Mouse (Mus musculus) heart, embryonic 12.5 days (tissue): Measurements from ENCODE around the gene Hspg2. TPM values are rescaled to one million over a fixed set of nuclear protein-coding genes. Genes with fewer than 3 reads are reported as not detected.
A peak's percentile ranks its signal among the peaks of the same experiment; 100 is the strongest.

ENCODE experiments used
- ATAC-seq: fragments of 200-750 bp; cut with Nextera tagmentation; 2 replicates; pipeline ENCODE4 v1.8.0; 2017; ENCODE audit warnings: moderate TSS enrichment, moderate library complexity; ENCODE audit not compliant: insufficient number of reproducible peaks, low FRiP score
- H3K27ac ChIP-seq: fragments of 300-500 bp; sonication (generic); 2 replicates; pipeline ENCODE4 v1.5.1; 2016; ENCODE audit warnings: mild to moderate bottlenecking, moderate library complexity; ENCODE audit not compliant: poor library complexity, severe bottlenecking
- H3K27me3 ChIP-seq: fragments of 300-500 bp; sonication (generic); replicated peaks from 2 replicates; pipeline ENCODE4 v1.6.1; 2016; ENCODE audit warnings: mild to moderate bottlenecking, moderate library complexity
- H3K36me3 ChIP-seq: fragments of 300-500 bp; sonication (generic); 2 replicates; pipeline ENCODE4 v1.6.1; 2016; ENCODE audit warnings: mild to moderate bottlenecking, moderate library complexity
- H3K4me1 ChIP-seq: fragments of 300-500 bp; sonication (generic); replicated peaks from 2 replicates; pipeline ENCODE4 v1.6.1; 2016; ENCODE audit warnings: mild to moderate bottlenecking
- H3K4me2 ChIP-seq: fragments of 300-500 bp; sonication (generic); 2 replicates; pipeline ENCODE4 v1.6.1; 2016; ENCODE audit warnings: mild to moderate bottlenecking, moderate library complexity
- H3K4me3 ChIP-seq: fragments of 300-500 bp; sonication (generic); 2 replicates; pipeline ENCODE4 v1.5.1; 2016; ENCODE audit warnings: mild to moderate bottlenecking
- H3K9ac ChIP-seq: fragments of 300-500 bp; sonication (generic); 2 replicates; pipeline ENCODE4 v1.6.1; 2016; ENCODE audit warnings: mild to moderate bottlenecking, moderate library complexity
- H3K9me3 ChIP-seq: fragments of 300-500 bp; sonication (generic); replicated peaks from 2 replicates; pipeline ENCODE4 v1.6.1; 2016; ENCODE audit warnings: mild to moderate bottlenecking, moderate library complexity
- WGBS: fragments of 180-500 bp; shearing (Covaris S2); methylation state at CpG from one replicate; pipeline ENCODE4 v1.1.7; 2016; 5-methylcytosine and 5-hydroxymethylcytosine counted together
- polyA plus RNA-seq: library from polyadenylated mRNA; unstranded; fragments of >200 nt; fragmentation: Nextera tagmentation; extraction: Ambion mirVana; gene quantifications from 2 replicates; pipeline ENCODE4 v1.2.1, GENCODE M21; 2016

Hspg2 gene
- polyA plus RNA-seq, 1 experiment from 2014 or later = 51.8 TPM

DNA sequence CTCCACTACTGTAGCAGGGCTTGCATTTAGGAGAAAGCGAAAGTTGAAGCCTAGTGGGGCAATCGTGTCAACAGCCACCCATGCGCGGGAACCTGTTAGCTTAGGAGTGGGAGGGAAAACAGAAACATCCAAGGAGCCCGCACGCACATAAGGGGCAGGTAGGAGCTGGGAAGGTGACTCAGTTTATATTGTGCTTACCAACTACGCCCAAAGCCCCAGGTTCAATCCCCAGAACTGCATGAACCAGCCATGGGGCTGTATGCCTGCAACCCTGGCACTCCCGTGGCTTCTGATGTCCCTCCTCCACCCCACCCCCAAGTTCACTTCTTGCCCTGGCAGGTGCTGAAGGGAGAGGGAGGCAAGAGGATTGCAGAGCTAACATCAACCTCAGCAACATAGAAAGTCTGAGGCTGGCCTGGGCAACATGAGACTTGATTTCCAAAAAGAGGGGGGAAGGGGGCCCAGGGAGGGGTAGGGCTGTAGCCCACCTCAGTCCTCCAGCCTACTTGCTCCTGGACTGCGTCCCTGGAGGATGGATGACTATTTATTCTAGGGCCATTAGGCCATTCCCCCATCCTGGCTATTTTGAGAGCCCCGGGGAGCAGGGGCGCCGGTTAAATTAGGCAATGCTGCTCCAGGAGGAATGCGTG lies 12.9 kb downstream of the Hspg2 start:
- no peak for ATAC-seq
- Histone ChIP-seq H3K4me1 (peaks cover 98% of the 10 kb centered on the region), H3K4me2 (peak overlapping the region; percentile 47), H3K27ac (peak overlapping the region; percentile 92), H3K36me3 (no peaks in the 10 kb centered on the region), H3K27me3 (no peaks in the 10 kb centered on the region), H3K9me3 (no peaks in the 10 kb centered on the region), H3K9ac (peak overlapping the region; percentile 46), H3K4me3 (no peak overlapping the region)
- WGBS = 43% methylated on average over 13 of the region's 13 CpGs

- ATAC-seq = no peak
- Histone ChIP-seq H3K4me3 (no peak overlapping the region), H3K9ac (peak overlapping the region; percentile 37; the same call in 1 of the 2 replicates), H3K9me3 (no peaks in the 10 kb centered on the region), H3K4me2 (no peak overlapping the region), H3K27me3 (no peaks in the 10 kb centered on the region), H3K27ac (peak overlapping the region; percentile 100), H3K36me3 (no peaks in the 10 kb centered on the region), H3K4me1 (peaks cover 98% of the 10 kb centered on the region)
- WGBS = 18% methylated on average over 16 of the region's 16 CpGs
Observed at GRCm38 (mm10) chr4:137483871-137484270, 15.3 kb downstream of the Hspg2 start.

- Histone ChIP-seq H3K27me3 (no peaks in the 10 kb centered on the region), H3K9me3 (no peaks in the 10 kb centered on the region), H3K36me3 (no peaks in the 10 kb centered on the region), H3K4me3 (no peak overlapping the region), H3K4me2 (peak overlapping the region; percentile 4; the same call in 1 of the 2 replicates), H3K9ac (peak overlapping the region; percentile 37; the same call in 1 of the 2 replicates), H3K4me1 (peaks cover 98% of the 10 kb centered on the region), H3K27ac (peak overlapping the region; percentile 100)
- no peak for ATAC-seq
- WGBS = 58% methylated on average over 7 of the region's 7 CpGs
Observed at GRCm38 (mm10) chr4:137484586-137484985, 16.0 kb downstream of the Hspg2 start.

DNA sequence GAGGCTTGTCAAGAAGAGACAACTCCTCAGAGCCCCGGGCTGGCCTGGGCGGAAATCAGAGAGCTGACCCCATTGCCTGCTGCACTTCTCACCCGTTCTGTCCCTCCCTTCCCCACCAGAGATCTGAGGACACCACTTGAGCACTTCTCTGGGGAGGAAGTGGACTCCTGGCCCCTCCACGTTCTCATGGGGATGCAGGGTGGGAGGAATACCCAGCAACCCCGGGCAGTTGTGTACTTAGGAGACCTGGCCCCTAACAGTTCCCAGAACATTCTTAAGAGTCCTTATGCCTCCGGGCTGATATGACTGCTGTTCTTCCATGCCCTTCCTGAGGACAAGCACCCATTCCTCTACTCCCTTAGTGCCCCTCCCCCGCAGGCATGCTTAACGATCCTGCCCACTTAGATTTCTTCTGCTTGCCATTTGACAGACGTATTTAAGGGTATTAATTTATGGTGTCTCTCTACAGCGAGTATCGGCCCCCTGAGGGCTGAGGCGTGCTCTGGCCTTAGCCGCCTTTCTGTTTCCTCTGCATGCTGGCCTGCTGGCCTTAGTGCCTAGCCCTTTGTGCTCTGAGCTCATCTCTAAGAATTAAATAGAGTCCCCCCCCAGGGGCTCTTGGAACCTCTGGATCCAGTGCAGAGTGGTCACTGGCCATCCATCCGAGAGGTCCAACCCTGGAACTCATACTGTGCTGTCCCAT lies 16.8 kb downstream of the Hspg2 start:
- Histone ChIP-seq H3K27ac (peak overlapping the region; percentile 100), H3K9me3 (no peaks in the 10 kb centered on the region), H3K4me2 (peak overlapping the region; percentile 56), H3K4me1 (peaks cover 98% of the 10 kb centered on the region), H3K4me3 (no peak overlapping the region), H3K36me3 (no peaks in the 10 kb centered on the region), H3K9ac (peak overlapping the region; percentile 71), H3K27me3 (no peaks in the 10 kb centered on the region)
- 29% methylated on average over 14 of the region's 14 CpGs for WGBS
- ATAC-seq = no peak

- H3K27ac ChIP-seq = peak overlapping the region; percentile 100
- H3K9ac ChIP-seq = peak overlapping the region; percentile 71
- 8% methylated on average over 19 of the region's 20 CpGs for WGBS
- H3K9me3 ChIP-seq = no peaks in the 10 kb centered on the region
- H3K4me2 ChIP-seq = peak overlapping the region; percentile 56
- ATAC-seq = no peak
- peaks cover 91% of the 10 kb centered on the region for H3K4me1 ChIP-seq
- H3K4me3 ChIP-seq = no peak overlapping the region
- H3K27me3 ChIP-seq = no peaks in the 10 kb centered on the region
- no peaks in the 10 kb centered on the region for H3K36me3 ChIP-seq
Observed at GRCm38 (mm10) chr4:137486081-137487014, 17.8 kb downstream of the Hspg2 start.

DNA sequence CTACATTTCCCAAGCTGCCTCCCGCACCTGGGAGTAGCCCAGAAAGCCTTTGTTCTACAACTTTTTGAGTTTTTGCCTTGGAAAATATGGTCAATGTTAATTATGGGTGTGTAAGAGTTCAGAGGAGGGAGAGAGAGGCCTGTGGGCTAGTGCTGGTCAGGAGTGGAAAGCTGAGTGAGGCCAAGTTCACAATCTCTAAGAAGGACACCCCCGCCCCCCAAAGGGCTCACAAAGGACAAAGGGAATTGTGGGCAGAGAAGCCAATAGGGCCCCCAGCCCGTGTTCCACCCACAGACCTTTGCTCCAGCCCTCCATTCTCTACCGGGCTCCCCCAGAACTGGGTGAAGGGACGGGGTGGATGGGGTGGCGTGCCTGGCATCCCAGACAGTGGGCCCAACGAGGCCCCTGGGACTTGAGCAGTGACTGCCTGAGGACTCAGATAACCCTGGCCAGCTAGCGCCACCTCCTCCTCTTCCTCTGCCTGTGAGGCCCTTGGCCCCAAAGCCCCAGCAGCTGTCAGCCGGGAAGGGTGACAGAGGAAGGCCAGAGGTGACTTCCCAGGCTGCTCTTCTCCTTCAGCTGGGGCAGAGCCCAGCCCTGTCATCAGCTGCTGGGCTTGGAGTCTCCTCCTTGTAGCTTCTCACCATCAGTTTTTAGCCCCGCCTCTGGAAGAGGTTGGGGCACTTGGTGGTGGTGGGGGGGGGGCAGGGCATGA lies 18.9 kb downstream of the Hspg2 start:
- peak overlapping the region; percentile 71 for H3K9ac ChIP-seq
- H3K4me3 ChIP-seq = no peak overlapping the region
- H3K9me3 ChIP-seq = no peaks in the 10 kb centered on the region
- H3K36me3 ChIP-seq = peaks cover 3% of the 10 kb centered on the region; the same call in 1 of the 2 replicates
- H3K4me2 ChIP-seq = peak overlapping the region; percentile 56
- no peaks in the 10 kb centered on the region for H3K27me3 ChIP-seq
- WGBS = 15% methylated on average over 10 of the region's 10 CpGs
- peak overlapping the region; percentile 100 for H3K27ac ChIP-seq
- H3K4me1 ChIP-seq = peaks cover 87% of the 10 kb centered on the region
- ATAC-seq = peak; percentile 29

GRCm38 (mm10) chr4:137488038-137488437 lies 19.5 kb downstream of the Hspg2 start:
- peak overlapping the region; percentile 71 for H3K9ac ChIP-seq
- ATAC-seq = no peak
- WGBS = 9% methylated on average over 11 of the region's 11 CpGs
- peaks cover 89% of the 10 kb centered on the region for H3K4me1 ChIP-seq
- no peak overlapping the region for H3K4me3 ChIP-seq
- H3K9me3 ChIP-seq = no peaks in the 10 kb centered on the region
- peaks cover 8% of the 10 kb centered on the region for H3K36me3 ChIP-seq
- peak overlapping the region; percentile 56 for H3K4me2 ChIP-seq
- H3K27ac ChIP-seq = peak overlapping the region; percentile 100
- no peaks in the 10 kb centered on the region for H3K27me3 ChIP-seq

- peaks cover 8% of the 10 kb centered on the region for H3K36me3 ChIP-seq
- no peaks in the 10 kb centered on the region for H3K9me3 ChIP-seq
- H3K4me3 ChIP-seq = 0 out of 2 replicates have a peak overlapping the region, but pooled peaks have one; percentile 3
- 9% methylated on average over 12 of the region's 12 CpGs for WGBS
- peak overlapping the region; percentile 100 for H3K27ac ChIP-seq
- H3K4me1 ChIP-seq = peaks cover 89% of the 10 kb centered on the region
- no peaks in the 10 kb centered on the region for H3K27me3 ChIP-seq
- peak; percentile 72 for ATAC-seq
- H3K9ac ChIP-seq = peak overlapping the region; percentile 71
- peak overlapping the region; percentile 56 for H3K4me2 ChIP-seq
Observed at GRCm38 (mm10) chr4:137488571-137489303, 20.2 kb downstream of the Hspg2 start.

GRCm38 (mm10) chr4:137489996-137490395 lies 21.4 kb downstream of the Hspg2 start:
- peak overlapping the region; percentile 100 for H3K27ac ChIP-seq
- H3K27me3 ChIP-seq = no peaks in the 10 kb centered on the region
- ATAC-seq = no peak
- WGBS = 41% methylated on average over 8 of the region's 8 CpGs
- H3K4me2 ChIP-seq = 0 out of 2 replicates have a peak overlapping the region, but pooled peaks have one; percentile 56
- H3K36me3 ChIP-seq = peaks cover 11% of the 10 kb centered on the region
- no peaks in the 10 kb centered on the region for H3K9me3 ChIP-seq
- H3K9ac ChIP-seq = peak overlapping the region; percentile 71
- peaks cover 89% of the 10 kb centered on the region for H3K4me1 ChIP-seq
- H3K4me3 ChIP-seq = no peak overlapping the region

GRCm38 (mm10) chr4:137492563-137492962 lies 24.0 kb downstream of the Hspg2 start:
- ATAC-seq = no peak
- H3K4me2 ChIP-seq = no peak overlapping the region
- H3K9me3 ChIP-seq = no peaks in the 10 kb centered on the region
- no peak overlapping the region for H3K4me3 ChIP-seq
- H3K27me3 ChIP-seq = no peaks in the 10 kb centered on the region
- peaks cover 11% of the 10 kb centered on the region for H3K36me3 ChIP-seq
- peaks cover 89% of the 10 kb centered on the region for H3K4me1 ChIP-seq
- 0 out of 2 replicates have a peak overlapping the region, but pooled peaks have one; percentile 25 for H3K9ac ChIP-seq
- 77% methylated on average over 11 of the region's 11 CpGs for WGBS
- peak overlapping the region; percentile 99 for H3K27ac ChIP-seq
